Comparison of ENCODE assay signal across 2 mouse cellular contexts in the genomic region with DNA sequence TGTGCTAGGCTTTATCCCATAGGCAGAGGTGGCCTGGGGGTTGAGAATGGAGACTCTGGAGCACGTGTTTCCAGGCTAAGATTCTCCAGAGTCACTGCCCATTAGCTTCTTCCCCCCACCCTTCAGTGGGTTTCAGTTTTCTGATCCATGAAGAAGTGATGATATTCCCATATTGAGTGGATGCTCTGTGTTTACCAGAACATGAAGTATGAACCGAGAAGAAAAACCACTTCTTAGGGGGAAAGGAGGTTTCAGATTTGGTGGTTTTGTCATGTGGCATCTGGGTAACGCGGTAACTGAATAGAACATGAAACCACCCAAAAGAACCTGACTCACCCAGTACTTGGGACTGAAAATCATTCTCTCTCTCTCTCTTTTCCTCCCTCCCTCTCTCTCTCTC.
TF ChIP-seq lines count a peak whose summit lies in the region.

No protein-coding gene starts in this region.

TF ChIP-seq in CH12.LX, 34 proteins besides CTCF, POLR2A, EP300 and RAD21 (continued from another document):
- TF ChIP-seq RCOR1 (conservative IDR thresholded peaks at IDR 0.05; ENCODE audit: low read depth, low read length) (peak; percentile 18; the same call in 1 of the 2 replicates), SIN3A (IDR thresholded peaks at IDR 0.05; ENCODE audit: low read length) (0 out of 2 replicates have a peak, but pooled peaks have one; percentile 40), CHD2 (IDR thresholded peaks at IDR 0.05; ENCODE audit: low read length) (peak; percentile 56; the same call in 1 of the 2 replicates), HCFC1 (IDR thresholded peaks at IDR 0.05; ENCODE audit: low read depth, low read length) (no peak), JUN (IDR thresholded peaks at IDR 0.05; ENCODE audit: insufficient read depth, low read depth, low read length) (peak; percentile 27), USF1 (IDR thresholded peaks at IDR 0.05; ENCODE audit: low read depth, low read length) (peak; percentile 47), MEF2A (IDR thresholded peaks at IDR 0.05; ENCODE audit: borderline replicate concordance, low read depth, low read length) (peak; percentile 78), SMC3 (IDR thresholded peaks at IDR 0.05; ENCODE audit: low read depth, low read length) (no peak), TCF12 (IDR thresholded peaks at IDR 0.05; ENCODE audit: low read depth, low read length) (peak; percentile 60), JUND (conservative IDR thresholded peaks at IDR 0.05; ENCODE audit: low read depth, low read length) (0 out of 2 replicates have a peak, but pooled peaks have one; percentile 20), POLR2AphosphoS2 (IDR thresholded peaks at IDR 0.05; ENCODE audit: low read depth, low read length) (no peak), CHD1 (IDR thresholded peaks at IDR 0.05; ENCODE audit: low read depth, low read length) (0 out of 2 replicates have a peak, but pooled peaks have one; percentile 5), BHLHE40 (IDR thresholded peaks at IDR 0.05; ENCODE audit: low read depth, low read length) (peak; percentile 88), ZMIZ1 (IDR thresholded peaks at IDR 0.05; ENCODE audit: low read depth, low read length) (no peak), NRF1 (IDR thresholded peaks at IDR 0.05; ENCODE audit: low read depth, low read length) (no peak), NELFE (IDR thresholded peaks at IDR 0.05; ENCODE audit: low read depth, low read length) (no peak; the same call in 1 of the 2 replicates), TBP (conservative IDR thresholded peaks at IDR 0.05; ENCODE audit: low read depth, low read length) (0 out of 2 replicates have a peak, but pooled peaks have one; percentile 58), USF2 (conservative IDR thresholded peaks at IDR 0.05; ENCODE audit: low read depth, low read length) (peak; percentile 33; the same call in 1 of the 2 replicates), ETS1 (conservative IDR thresholded peaks at IDR 0.05; ENCODE audit: low read depth, low read length) (peak; percentile 71), E2F4 (IDR thresholded peaks at IDR 0.05; ENCODE audit: insufficient replicate concordance, low read depth, low read length) (no peak), GABPA (IDR thresholded peaks at IDR 0.05; ENCODE audit: insufficient replicate concordance, low read depth, low read length) (no peak), IRF4 (IDR thresholded peaks at IDR 0.05; ENCODE audit: low read depth, low read length) (peak; percentile 53), MAX (IDR thresholded peaks at IDR 0.05; ENCODE audit: low read length) (peak; percentile 93), MYC (IDR thresholded peaks at IDR 0.05; ENCODE audit: low read depth, low read length) (peak; percentile 96), MAFK (IDR thresholded peaks at IDR 0.05; ENCODE audit: insufficient replicate concordance, low read length) (peak; percentile 53; the same call in 1 of the 2 replicates), MAZ (IDR thresholded peaks at IDR 0.05; ENCODE audit: low read depth, low read length) (no peak)

TF ChIP-seq in myocyte, 11 proteins besides CTCF, POLR2A, EP300 and RAD21 (continued from another document):
- TF ChIP-seq MYOG (IDR thresholded peaks at IDR 0.05; ENCODE audit: control insufficient read depth in 1 of 3, insufficient read depth in 1 of 3, insufficient read length in 2 of 3, low read depth in 2 of 3) (no peak), POLR2AphosphoS2 (IDR thresholded peaks at IDR 0.05; ENCODE audit: insufficient read length, low read depth) (no peak), TCF12 (IDR thresholded peaks at IDR 0.05; ENCODE audit: insufficient read depth, poor library complexity, severe bottlenecking) (no peak), REST (IDR thresholded peaks at IDR 0.05; ENCODE audit: insufficient read depth, insufficient read length) (no peak), MYOD1 (IDR thresholded peaks at IDR 0.05; ENCODE audit: control insufficient read depth in 1 of 3, insufficient read length in 2 of 3, low read depth in 2 of 3) (no peak)
